Mouse (Mus musculus) adrenal gland (tissue): ENCODE measurements at regions not wholly inside any gene's neighbourhood (a gene's known extent, or its start where the extent isn't known, plus 50 kb on each side); places are given as distances from the start of the nearest gene placed in this dataset.
"Not testable (repeated sequence)": the region's sequence is repeated elsewhere in the genome, so short reads cannot be mapped to it uniquely, and the experiment has no call there.

ENCODE experiments used
- intact Hi-C: fragments of 180-260 bp; cut with DNase I; formaldehyde crosslinking; loops from one replicate; pipeline ENCODE4 v1.15.1; 2025

DNA sequence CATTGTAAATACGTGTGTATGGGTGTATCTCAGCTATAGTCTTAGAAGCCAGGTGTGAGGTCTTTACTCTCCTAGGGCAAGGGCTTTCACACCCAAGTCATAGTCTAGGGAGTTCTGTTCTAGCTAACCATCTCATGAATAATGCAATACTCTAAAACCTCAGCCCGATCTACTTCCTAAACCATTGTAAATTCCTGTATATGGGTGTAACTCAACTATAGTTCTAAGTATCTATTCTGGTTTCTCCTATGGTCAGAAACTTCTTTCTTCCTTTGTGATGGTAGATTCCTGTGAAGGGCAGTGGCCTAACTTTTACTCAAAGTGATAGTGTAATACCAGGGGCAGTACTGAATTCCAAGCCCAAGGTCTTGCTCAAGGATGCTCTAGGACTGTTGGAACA, 58.7 kb upstream of the Srd5a3 start:
- intact Hi-C loops, result not testable (repeated sequence)

DNA sequence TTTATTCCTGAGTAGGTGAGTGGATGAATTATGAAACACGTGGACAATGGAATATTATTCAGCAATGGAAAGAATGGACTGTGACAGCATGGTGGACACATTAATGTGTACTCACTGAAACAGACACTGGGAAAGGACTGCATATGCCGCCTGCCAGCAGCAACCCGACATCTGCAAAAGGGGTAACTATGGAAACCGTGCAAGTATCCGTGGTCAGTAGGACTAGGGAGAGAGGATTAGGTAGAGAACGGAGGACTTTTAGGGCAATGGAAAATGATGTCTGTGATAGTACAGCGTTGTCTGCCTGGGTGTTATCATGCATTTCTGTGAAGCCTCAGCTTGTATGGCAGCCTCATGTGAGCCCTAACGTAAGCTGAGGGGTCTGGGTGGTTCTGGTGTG, 59.6 kb upstream of the Srd5a3 start:
- intact Hi-C loops, result no loop called here

DNA sequence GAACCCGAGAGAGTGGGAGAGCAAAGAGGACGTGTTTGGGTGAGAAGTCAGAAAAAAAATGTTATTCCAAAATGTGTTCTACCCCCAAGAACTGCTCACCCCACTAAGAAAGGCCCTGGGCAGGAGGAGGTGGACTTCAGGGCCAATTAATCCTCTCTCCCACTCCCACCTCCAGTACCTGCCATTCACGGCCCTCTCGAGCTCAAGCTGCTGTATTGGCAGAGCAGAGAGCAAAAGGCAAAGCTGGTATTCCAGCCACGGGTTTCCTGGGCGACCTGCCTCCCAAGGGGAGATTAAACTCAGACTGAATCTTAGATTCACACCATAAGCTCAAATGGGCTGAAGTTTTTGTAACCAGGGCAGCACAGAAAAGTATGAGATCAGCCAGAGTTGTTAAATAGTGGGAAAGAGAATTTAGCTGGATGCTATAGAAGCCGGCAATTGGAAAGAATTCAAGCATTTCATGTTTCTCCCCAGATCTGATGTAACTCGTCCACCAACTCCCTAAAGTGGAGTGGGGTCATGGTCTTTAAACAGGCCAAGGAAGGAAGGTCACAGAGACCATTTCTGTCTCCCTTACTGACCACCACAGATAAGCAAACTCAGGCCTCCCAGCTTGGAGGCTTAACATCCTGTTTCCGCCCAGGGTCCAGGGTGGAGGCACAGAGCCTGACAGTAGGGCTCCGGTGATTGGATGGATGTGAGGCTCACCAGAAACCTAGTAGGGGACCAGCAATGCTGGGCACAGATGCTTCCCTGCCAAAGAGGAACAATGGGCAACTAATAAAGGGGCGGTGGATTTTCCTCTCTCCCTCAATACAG, 60.7 kb upstream of the Srd5a3 start:
- intact Hi-C loops, result no loop called here

DNA sequence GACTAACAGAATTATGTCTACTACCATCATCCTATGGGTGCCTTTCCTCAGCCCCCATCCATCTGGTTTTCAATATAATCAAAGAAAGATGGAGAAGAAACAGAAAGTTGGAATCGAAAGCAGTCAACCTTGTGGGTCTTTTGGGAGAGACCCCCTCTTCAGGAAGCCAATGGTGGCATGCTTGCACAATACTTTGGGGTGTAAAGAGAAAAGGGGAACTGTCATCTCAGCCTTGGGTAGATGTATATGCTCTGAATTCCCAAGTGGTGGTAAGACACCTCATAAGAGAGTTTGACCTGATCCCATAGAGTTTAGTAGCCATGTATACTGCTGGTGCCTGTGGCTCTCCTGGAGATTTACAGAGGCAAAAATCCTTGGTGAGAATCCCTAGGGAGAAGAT, 61.6 kb upstream of the Srd5a3 start:
- intact Hi-C loops, result no loop called here

DNA sequence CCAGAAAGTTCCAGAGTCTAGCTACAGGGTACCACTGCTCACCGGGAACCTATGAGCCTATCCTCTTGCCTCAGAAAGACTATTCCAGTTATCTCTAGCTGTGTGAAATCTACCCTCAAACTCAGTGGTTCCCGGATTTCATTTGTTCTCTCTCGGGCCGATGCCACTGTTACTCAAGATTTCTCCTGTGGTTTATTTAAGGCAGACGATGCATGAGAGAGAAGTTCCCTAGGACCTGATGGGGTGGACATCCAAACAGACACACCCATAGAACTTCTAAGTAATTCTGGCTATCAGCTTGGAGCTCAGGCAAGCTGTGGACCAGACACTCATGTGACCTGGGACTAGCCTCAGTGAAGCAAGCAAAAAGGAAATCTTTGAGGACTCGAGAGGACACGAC, 63.8 kb upstream of the Srd5a3 start:
- intact Hi-C loops, result no loop called here

DNA sequence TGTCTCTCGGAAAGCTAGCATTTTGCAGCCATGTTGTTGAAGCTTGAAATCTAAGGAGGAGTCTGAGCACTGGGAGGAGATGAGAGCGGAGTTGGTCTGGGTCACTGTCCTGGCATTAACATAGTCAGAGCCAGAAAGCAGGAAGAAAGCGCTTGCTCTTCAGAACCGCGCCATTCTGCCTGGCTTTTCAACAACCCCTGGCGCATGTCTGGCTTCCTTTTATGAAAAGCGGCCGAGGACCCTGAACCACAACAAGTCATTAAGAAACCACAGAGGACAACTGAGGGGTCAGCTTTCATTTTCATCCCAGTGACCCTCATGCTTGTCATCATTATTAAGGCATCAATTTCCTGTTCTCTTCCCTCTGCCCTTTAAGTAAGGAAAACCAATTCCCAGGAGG, 64.7 kb upstream of the Srd5a3 start:
- intact Hi-C loops, result no loop called here

DNA sequence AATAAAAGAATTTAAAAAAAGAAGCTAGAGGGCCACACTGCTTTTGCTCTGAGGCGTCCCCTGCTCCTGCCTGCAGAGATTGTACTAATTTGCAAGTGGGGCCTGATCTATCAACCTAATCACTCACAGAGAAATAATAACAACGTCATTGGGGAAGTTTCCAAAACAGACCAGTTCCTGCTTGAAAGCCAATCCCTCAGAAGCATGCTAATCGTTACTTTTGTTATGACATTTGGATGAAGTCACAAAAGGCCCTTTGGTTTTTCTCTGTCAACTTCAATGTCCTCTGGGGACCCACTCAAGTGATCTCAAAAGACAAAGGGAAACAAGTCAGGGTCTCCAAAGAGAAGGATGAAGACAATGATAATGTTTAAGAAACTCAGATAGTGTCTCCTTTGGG, 72.2 kb upstream of the Srd5a3 start:
- intact Hi-C loops, result no loop called here

DNA sequence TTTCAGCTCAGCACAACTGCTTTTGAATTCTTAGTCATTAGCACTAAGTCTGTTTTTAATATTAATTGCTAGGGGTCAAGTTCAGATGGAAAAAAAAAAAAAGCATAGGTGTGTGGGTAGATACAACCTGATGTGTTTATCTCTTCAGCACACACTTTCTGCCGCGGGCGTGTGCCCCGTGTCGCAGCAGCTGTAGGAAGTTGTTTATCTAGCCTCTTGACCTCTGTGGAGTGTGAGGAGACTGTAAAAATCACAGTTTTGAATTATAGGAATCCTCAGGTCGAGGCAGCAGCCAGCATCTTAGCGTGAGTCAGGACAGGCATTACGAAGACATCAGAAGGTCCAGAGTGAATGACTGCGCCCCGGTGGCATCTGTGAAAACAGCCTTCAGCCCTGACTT, 72.8 kb upstream of the Srd5a3 start:
- intact Hi-C loops, result no loop called here

DNA sequence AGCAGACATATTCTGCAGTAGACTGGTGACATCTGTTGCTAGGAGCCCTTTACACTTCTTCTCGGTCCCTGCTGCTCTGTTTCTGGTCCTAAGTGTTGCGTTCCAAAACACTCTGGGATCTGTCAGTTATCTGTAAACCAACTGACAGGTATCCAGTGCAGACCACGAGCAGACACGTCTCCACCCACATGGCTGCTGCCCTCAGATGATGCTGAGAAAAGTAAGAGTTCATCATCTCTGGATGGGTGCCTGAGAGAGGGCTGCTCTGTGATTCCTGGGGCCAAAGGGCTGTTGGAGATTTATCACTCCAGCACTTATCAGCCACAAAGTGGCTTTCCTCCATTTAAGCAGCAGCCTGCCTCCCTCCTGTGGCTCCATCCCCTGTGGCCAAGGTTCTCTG, 74.3 kb upstream of the Srd5a3 start:
- intact Hi-C loops, result no loop called here

DNA sequence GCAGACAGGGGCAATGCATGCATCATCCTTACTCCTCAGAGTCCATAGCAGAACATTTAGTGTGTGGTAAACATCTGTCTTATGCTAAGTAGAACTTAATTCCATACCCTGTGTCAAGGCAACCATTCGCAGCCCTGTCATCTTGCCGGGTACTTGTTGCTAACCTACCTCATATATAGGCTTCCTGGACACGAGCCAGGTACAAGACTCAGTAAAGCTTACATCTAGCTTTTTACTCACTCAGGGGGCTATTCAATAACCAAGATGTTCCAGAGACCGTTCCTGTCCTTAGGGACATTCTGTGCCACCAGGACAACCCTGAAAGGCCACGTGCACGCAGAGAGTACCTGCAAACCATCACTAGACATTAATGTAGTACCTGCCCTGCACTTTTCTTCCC, 74.8 kb upstream of the Srd5a3 start:
- intact Hi-C loops, result no loop called here

DNA sequence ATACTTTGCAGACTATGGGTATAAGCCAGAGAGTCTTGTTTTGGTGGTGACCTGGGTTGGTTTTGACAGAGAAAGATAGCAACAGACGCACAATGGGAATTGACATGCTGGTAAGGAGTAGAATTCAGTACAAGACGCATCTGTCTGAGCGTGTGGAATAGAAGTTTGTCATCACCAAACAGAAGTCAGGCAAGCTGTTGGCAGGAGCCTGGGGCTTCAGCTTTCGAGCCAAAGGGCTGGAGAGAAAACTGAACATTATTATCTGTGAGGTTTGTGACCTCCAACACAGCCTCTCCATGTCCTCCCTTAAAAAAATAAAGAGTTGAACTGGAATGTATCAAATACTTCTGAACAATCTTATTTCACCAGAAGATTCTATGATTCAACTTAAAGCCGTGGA, 75.4 kb upstream of the Srd5a3 start:
- intact Hi-C loops, result no loop called here

DNA sequence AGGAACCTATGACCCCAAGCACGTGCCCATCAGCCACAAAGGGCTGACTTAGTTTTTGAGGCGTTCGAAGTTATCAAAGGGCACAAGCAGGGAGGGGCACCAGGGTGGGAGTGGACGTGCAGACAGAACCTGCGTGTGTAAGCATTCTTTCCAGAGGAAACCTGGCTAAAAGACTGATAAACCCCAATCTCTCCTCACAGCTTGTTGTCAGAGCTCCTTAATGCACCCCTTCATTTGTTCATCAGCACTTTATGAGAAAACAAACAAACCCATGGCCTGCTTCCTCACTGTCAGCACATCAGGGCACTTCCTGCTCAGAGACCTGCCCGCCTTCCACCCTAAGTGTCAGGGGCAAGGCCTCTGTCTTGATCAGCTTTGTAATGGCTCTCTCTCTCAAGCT, 76.6 kb upstream of the Srd5a3 start:
- intact Hi-C loops, result no loop called here

DNA sequence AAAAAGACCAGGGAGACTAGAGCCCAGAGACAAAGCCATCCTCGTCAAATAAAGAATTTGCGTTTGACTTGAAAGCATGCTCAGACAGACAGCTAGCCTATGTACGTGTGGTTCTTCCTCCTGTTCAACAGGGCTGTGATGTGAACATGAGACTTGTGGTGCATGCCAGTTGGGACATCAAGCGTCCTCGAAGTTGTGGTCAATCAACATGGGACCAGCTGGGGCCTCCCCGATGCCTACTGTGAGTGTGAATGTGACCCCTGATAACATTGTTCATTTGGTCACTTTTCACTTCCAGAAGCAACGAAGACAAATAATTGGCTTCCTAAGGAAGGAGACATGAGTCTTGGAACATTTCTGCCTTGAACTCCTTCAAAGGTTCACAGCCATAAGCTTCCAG, 79.8 kb upstream of the Kdr start:
- intact Hi-C loops, result no loop called here

DNA sequence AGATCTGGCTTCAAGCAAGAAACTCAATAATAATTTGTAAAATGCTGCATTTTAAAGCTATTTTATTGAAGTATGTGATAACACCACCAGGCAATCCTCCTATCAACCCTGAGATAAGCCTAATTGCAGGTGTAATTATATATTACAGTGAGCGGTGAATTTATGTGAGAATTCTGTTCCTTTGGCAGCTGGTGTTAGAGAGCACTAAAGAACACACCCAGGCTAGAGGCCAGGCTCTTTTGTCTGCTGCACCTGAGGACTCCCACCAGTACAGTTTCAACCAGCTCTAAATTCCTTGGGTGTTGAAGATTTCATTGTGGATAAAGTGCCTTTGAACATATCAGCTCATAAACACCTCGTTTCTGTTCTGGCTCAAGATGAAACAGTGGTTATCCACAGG, 77.6 kb upstream of the Kdr start:
- intact Hi-C loops, result no loop called here

DNA sequence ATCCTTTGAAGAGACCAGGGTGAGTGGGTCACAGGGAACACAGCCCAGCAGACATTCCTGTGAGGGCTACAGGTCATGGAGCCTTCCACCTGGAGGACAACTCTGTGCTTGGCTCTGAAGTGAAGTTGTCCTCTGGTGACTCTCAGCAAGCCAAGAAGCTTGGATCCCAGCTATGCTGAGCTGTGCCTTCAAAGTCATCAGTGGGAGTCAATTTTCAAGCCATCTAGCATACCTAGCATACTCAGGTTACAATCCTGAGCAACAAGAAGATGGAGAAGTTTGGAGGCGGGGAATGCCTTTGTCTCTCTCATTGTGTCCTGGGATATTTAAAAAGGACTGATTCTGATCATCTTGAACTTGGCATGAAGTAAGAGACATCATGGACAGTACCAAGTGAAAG, 74.5 kb upstream of the Kdr start:
- intact Hi-C loops, result no loop called here

DNA sequence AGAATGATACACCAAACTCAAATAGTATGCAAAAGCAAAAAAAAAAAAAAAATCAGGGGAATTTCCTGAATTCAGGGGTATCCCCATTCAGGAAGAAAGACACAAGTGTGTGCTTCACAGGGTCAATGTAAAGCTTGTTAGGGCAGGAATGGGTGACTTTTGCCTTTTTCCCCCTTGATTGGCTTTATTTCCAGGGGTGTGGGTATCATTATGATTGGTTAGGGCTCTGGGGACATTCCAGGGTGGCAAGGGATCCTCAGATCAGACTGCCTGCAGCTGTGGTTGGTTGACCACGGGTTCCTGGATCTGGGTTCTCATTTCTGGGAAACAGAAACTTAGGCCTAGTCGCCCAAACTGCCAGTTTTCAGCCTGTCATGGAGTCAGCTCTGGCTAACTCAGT, 73.4 kb upstream of the Kdr start:
- intact Hi-C loops, result no loop called here

DNA sequence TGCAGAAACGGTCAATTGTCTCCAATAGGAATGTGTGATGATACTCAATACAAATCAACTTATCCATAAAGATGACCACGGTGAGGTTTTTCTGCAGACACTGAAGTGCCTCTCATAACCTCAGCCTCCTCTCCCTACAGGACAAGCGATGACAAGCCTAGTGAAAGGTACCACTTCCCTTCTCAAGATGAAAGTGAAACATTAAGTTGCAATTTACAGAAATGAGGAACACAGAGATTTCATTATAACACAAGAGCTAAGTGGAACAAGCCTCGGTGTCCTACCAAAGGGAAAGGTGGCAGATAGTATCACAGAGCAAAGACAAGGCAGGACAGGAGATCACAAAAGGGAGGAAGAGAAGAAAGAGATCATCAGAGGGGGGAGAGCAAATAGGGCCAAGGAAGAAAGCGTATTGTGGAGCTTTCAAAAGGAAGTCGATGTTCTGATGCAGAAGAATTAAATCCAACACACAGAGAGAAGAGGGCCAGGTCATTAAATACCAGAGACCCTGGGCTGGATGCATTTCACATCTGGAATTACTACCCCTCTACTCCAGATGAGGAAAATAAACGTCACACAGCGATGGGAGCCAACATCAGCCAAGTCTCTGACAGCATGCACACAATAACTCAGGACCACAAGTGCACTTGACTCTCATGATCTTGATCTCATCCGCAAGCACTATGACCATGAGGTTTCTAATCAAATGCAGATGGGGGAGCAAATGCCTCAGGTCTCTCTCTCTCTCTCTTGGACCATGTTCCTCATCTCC, 70.0 kb upstream of the Kdr start:
- intact Hi-C loops, result no loop called here

DNA sequence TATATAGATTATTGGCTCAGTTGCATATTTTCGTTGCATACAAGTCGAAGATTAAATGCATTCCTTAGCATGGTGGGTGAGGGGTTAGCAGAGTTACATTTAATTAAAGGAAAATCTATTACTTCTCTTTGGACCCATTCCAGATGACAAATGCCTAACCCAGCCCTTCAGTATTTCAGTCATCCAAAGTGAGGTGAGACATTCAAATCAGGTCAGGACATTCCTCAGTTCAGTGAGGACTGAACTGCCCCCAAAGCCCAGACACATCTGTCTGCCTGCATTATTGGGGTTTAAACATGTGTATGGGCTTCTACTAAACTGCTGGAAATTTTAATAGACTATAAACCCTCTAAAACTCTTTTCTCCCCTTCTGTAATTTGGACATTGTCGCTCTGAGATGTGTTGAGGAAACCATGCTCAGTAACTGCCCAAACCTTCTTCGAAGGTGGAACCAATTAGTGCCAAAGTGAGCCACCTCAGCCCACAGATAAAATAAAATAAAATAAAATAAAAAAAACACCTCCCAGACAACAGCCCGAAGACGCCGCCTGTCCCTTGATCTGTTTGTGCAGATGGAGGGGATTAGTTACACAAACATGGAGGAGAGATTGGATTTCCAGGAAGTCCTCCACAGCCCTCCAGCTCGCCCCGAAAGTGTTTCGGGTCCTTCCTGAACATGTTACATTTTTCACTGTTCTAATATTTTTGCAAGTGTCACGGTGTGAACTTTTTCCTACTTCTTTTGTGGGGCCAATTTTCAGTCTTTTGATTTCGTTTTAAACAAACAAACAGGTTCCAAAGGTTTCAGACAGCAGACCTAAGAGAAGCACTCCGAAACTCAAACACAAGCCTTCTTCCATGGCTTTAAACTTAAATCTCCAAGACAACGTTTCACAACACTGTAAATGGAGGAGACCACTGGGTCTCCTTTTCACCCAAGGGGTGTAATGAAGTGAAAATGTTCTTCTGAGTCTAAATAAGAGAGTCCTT, 65.6 kb upstream of the Kdr start:
- intact Hi-C loops, result loop anchor here (5.0 kb wide), 1 partner anchor 172 kb away; no protein-coding TSS in a partner anchor

DNA sequence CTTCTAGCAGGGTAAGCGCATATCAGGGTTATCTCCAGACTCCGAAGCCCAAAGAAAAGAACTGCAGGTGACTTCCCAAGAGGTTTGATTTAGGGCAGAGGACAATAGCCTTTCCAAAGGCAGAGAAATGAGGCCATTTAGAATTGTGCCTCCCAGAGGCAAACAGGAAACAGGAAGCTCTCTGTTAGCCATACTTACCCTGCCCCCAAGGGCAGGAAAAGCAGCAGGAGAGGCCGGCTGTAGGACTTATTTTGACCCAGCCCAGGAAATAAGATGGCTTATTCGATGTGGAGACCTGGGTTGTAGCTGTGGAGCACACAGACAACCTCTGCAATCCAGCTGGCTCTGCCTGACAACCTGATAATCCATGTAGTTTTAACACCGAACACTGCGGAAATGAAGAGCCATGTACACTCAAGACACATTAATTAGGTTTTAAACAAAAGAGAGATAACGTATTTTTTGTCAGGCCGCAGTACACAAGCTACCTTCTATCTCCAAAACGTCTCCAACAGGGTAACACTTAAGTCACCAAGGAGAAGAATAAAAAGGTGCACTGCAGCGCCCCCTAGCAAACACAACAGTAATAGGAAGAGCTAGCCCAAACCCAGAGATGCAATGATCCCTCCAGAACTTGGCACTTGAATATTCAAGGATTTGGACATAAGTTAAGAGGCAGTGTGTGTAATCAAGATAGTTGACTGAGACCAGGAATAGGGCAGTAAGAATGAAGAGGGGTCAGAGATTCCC, 62.4 kb upstream of the Kdr start:
- intact Hi-C loops, result loop anchor here (5.0 kb wide), 1 partner anchor 168 kb away; no protein-coding TSS in a partner anchor

DNA sequence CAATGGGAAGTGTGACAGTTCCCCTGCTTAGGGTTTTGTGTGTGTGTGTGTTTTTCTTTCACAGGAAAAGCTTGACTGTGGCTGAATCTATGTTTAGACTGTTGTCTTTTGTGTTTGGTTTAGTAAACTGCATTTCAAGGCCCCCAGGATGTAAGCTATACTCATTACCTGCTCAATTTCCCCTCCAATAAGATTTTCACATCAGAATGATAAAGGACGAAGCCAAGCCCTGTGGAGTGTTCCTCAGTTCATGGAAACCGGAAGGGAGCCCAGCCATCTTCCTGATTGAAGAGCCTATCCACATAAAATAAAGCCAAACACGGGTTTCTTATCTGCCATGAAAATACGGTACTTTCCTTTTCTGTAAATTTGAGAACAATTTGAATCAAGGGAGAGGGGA, 50.5 kb upstream of the Kdr start:
- intact Hi-C loops, result loop anchor here (5.0 to 10.0 kb wide), 2 partner anchors 94 to 164 kb away; no protein-coding TSS in a partner anchor
